Mouse (Mus musculus) neural tube, embryonic 15.5 days (tissue): ENCODE data around the gene Senp1. TPM values are rescaled to one million over a fixed set of nuclear protein-coding genes. Genes with fewer than 3 reads are reported as not detected.

ENCODE experiments used
- ATAC-seq: fragments of 200-750 bp; cut with Nextera tagmentation; 2 replicates; pipeline ENCODE4 v1.8.0; 2017; ENCODE audit warnings: mild to moderate bottlenecking, moderate TSS enrichment, moderate library complexity; ENCODE audit not compliant: low FRiP score
- H3K27ac ChIP-seq: fragments of 300-500 bp; sonication (generic); replicated peaks from 2 replicates; pipeline ENCODE4 v1.5.1; 2015; ENCODE audit warnings: mild to moderate bottlenecking, inconsistent platforms
- H3K27me3 ChIP-seq: fragments of 300-500 bp; sonication (generic); replicated peaks from 2 replicates; pipeline ENCODE4 v1.6.1; 2015; ENCODE audit warnings: inconsistent platforms
- H3K36me3 ChIP-seq: fragments of 300-500 bp; sonication (generic); 2 replicates; pipeline ENCODE4 v1.6.1; 2015; ENCODE audit warnings: inconsistent platforms
- H3K4me1 ChIP-seq: fragments of 300-500 bp; sonication (generic); 2 replicates; pipeline ENCODE4 v1.6.1; 2015; ENCODE audit warnings: inconsistent platforms
- H3K4me2 ChIP-seq: fragments of 300-500 bp; sonication (generic); 2 replicates; pipeline ENCODE4 v1.6.1; 2015; ENCODE audit warnings: inconsistent platforms, mild to moderate bottlenecking, moderate library complexity
- H3K4me3 ChIP-seq: fragments of 300-500 bp; sonication (generic); replicated peaks from 2 replicates; pipeline ENCODE4 v1.5.1; 2015; ENCODE audit warnings: mild to moderate bottlenecking, inconsistent platforms
- H3K9ac ChIP-seq: fragments of 300-500 bp; sonication (generic); replicated peaks from 2 replicates; pipeline ENCODE4 v1.6.1; 2015; ENCODE audit warnings: mild to moderate bottlenecking, inconsistent platforms
- H3K9me3 ChIP-seq: fragments of 300-500 bp; sonication (generic); replicated peaks from 2 replicates; pipeline ENCODE4 v1.6.1; 2016; ENCODE audit warnings: inconsistent platforms
- WGBS: fragments of 180-500 bp; shearing (Covaris S2); methylation state at CpG from one replicate; pipeline ENCODE4 v1.1.7; 2015; ENCODE audit warnings: mixed read lengths; 5-methylcytosine and 5-hydroxymethylcytosine counted together
- polyA plus RNA-seq: library from polyadenylated mRNA; unstranded; fragments of >200 nt; fragmentation: Nextera tagmentation; extraction: Ambion mirVana; gene quantifications from 2 replicates; pipeline ENCODE4 v1.2.1, GENCODE M21; 2015

The Senp1 gene
- polyA plus RNA-seq, 1 experiment from 2014 or later, result 16.8 TPM

DNA sequence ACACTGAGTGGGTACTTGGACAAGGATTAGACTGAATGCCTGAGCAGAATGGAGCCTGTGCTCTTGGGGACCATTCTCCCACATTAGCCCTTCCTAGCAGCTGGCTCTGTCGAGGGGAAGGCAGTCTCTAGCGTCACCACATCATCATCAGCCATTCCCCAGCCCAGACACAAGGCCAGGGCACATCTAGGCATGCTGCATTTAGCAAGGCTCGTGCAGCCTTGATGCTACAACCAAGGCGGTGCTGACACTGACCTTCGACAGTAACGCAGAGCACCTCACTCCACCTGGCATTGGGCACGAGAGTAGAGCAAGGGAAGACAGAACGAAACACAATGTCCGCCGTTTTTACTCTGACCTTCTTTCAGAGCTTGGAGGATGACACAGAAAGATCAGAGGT, 53.9 kb downstream of the Senp1 start:
- H3K4me3 ChIP-seq, result no peak overlapping the region
- H3K27ac ChIP-seq, result no peak overlapping the region
- H3K27me3 ChIP-seq, result no peaks in the 10 kb centered on the region
- peaks cover 64% of the 10 kb centered on the region for H3K36me3 ChIP-seq
- WGBS, result 92% methylated on average over 10 of the region's 10 CpGs
- no peaks in the 10 kb centered on the region for H3K9me3 ChIP-seq
- ATAC-seq, result no peak
- no peak overlapping the region for H3K9ac ChIP-seq
- no peak overlapping the region for H3K4me2 ChIP-seq
- H3K4me1 ChIP-seq, result peaks cover 5% of the 10 kb centered on the region; the same call in 1 of the 2 replicates

DNA sequence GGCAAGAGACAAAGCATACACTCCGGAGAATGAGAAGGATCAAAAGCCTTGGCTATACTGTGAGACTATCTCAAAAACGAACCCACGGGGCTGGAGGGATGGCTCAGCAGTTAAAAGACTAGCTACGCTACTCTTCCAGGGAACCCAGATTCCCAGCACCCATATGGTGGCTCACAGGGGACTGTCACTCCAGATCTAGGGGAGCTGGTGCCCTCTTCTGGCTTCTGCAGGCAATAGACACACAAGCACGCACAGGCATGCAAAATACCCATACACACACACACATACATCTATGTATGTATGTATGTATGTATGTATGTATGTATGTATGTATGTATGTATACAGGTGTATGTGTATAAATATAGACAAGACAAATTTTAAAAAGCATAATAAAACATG, 57.0 kb downstream of the Senp1 start:
- H3K9me3 ChIP-seq, result no peaks in the 10 kb centered on the region
- no peak overlapping the region for H3K27ac ChIP-seq
- no peaks in the 10 kb centered on the region for H3K27me3 ChIP-seq
- no peak overlapping the region for H3K4me3 ChIP-seq
- H3K4me1 ChIP-seq, result peaks cover 5% of the 10 kb centered on the region; the same call in 1 of the 2 replicates
- 98% methylated on average over 5 of the region's 5 CpGs for WGBS
- H3K36me3 ChIP-seq, result peaks cover 38% of the 10 kb centered on the region
- H3K9ac ChIP-seq, result no peak overlapping the region
- no peak overlapping the region for H3K4me2 ChIP-seq
- no peak for ATAC-seq

DNA sequence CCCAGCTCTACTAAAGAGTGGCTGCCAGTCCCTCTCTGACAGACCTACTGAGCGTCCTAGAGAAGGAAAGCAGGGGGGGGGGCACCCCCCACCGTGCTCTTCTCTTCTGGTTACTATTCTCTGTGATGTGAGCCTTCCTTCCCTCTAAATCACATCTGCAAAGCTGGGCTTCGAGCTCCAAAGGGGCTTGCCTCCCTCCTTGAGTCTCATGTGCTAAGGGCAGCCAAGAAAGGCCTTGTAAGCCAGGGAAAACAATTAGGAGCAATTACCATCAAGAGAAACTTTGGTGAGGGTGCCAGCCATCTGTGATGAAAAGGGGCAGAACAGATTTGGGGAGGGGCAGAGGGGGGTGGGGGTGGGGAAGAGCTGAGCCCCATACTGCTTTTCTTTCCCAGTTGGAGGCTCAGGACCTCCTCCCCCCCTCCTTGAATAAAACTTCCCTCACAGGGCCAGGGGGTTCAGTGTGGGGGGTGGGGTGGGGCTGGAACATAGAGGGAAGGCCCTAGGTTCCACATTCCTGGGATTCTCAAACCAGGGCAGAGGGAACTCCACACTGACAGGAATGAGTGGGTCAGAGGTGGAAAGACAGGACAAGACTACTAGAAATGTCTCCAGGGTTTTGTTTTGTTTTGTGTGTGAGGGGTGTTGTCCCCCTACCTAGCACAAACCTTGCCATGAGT, 58.3 kb downstream of the Senp1 start:
- ATAC-seq, result no peak
- no peak overlapping the region for H3K4me2 ChIP-seq
- peaks cover 24% of the 10 kb centered on the region for H3K36me3 ChIP-seq
- no peak overlapping the region for H3K4me3 ChIP-seq
- no peak overlapping the region for H3K9ac ChIP-seq
- H3K4me1 ChIP-seq, result peaks cover 5% of the 10 kb centered on the region; the same call in 1 of the 2 replicates
- H3K27me3 ChIP-seq, result no peaks in the 10 kb centered on the region
- 3% methylated on average over 3 of the region's 3 CpGs for WGBS
- no peak overlapping the region for H3K27ac ChIP-seq
- H3K9me3 ChIP-seq, result no peaks in the 10 kb centered on the region

DNA sequence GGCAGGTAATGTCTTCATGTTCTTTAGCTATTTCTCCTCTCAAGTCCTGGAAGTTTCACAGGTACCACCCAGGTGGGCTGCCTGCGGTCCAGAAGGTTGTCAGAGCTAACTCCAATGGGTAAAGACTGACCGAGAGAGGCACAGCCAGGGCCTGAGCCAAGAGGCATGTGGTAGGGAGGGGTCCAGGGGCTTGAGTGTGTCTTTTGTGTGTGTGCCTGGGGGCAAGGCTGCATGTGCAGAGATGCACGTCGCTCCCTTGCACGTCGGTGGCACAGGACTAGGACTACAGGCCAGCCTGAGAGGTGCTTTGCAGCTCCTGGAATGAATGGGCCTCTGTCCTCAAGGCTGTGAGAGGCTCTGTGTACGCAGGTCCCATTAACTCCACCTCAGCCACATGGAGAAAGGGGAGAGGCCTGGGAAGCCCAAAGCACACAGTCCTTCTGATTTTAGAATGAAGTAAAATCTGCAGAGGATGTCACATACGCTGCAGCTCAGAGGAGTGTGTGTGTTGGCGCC, 60.3 kb downstream of the Senp1 start:
- Histone ChIP-seq H3K4me1 (peaks cover 7% of the 10 kb centered on the region), H3K4me3 (no peak overlapping the region), H3K27me3 (no peaks in the 10 kb centered on the region), H3K9ac (no peak overlapping the region), H3K4me2 (no peak overlapping the region), H3K36me3 (peaks cover 15% of the 10 kb centered on the region), H3K27ac (no peak overlapping the region), H3K9me3 (no peaks in the 10 kb centered on the region)
- no peak for ATAC-seq
- WGBS, result 84% methylated on average over 9 of the region's 9 CpGs

DNA sequence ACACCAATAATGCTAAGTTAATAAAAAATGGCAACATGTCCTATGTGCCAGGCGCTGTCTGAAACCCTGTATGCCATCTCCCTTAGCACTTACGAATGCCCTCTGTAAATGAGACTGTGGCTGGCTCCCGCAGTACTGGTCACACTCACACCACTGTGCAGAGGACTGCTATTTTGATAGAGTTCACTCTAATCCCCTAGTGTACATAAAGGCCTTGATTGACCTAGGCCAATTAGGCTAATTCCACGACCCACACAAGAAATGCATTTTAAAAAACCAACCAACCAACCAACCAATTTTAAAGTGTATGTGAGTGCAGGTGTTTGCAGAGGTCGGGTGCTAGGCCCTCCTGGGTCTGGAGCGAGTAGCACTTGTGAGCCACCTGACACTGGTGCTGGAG, 63.7 kb downstream of the Senp1 start:
- Histone ChIP-seq H3K4me2 (no peak overlapping the region), H3K4me3 (no peak overlapping the region), H3K9me3 (no peaks in the 10 kb centered on the region), H3K27me3 (no peaks in the 10 kb centered on the region), H3K4me1 (peaks cover 32% of the 10 kb centered on the region), H3K36me3 (no peaks in the 10 kb centered on the region), H3K27ac (no peak overlapping the region), H3K9ac (no peak overlapping the region)
- no peak for ATAC-seq
- WGBS, result 81% methylated on average over 6 of the region's 6 CpGs

DNA sequence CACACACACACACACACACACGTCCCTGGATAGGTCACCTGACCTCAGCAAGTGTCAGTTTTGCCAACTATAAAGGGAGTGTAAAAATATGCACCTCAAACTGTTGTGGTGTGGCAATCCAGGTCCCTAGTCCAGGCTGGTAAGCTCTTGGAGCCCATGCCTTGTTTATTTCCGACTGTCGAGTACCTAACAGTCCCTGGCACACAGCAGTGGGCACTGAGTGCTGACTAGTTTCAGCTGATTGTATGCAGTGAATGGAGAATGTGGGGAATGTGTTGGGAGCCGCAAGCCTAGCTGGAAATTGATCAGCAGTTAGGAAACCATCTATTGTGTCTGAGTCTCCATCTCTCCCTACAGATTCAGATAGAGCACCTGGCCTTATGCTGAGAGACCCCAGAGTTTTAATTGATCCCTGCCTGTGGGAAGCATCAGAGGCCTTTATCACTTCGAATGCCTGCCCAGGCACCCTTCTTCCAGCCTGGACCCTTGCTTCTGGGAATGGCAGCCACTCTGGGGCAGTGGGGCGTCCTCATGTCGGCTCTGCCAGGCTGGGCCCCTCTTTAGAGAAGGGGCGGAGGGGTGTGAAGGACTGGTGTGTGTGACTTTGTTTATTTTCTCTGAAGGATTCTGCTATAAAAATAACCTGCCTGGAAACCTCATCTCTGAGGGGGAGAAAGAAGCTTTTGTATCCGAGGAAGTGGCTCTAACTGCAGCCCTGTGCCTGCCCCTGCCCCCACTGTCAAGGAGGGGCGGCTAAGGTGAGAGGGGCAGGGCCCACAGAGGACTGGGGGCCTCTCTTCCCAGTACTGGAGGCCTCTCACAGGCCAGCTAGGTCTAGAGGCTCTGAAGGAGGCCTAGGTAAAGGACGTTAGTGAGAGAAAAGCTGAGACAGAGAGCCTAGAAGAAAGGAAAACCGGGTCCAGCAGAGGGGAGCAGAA, 66.3 kb downstream of the Senp1 start:
- peaks cover 31% of the 10 kb centered on the region for H3K4me1 ChIP-seq
- ATAC-seq, result no peak
- 0 out of 2 replicates have a peak overlapping the region, but pooled peaks have one; percentile 23 for H3K27ac ChIP-seq
- H3K27me3 ChIP-seq, result no peaks in the 10 kb centered on the region
- H3K4me2 ChIP-seq, result no peak overlapping the region
- H3K9me3 ChIP-seq, result no peaks in the 10 kb centered on the region
- no peak overlapping the region; the same call in 1 of the 2 replicates for H3K9ac ChIP-seq
- no peaks in the 10 kb centered on the region for H3K36me3 ChIP-seq
- no peak overlapping the region for H3K4me3 ChIP-seq
- WGBS, result 32% methylated on average over 12 of the region's 12 CpGs

DNA sequence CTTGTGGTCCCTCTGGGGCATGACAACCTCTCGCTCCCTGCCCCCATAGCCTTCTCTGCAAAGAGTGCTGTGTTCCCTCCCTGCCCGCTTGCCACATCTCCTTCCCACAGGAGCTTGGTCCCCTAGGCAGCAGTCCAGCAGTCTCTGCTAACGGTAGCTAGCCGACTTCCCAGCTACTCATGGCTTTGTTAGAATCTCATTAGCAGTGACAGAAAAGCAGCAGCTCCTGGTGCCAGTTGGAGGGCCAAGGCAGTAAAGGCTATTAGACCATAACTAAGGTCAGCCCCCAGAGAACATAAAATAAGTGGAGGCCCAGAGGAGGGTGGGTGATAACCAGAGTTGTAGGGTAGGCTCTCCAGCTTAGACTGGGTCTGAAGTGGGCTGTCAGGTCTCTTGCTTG, 67.9 kb downstream of the Senp1 start:
- Histone ChIP-seq H3K27me3 (no peaks in the 10 kb centered on the region), H3K27ac (no peak overlapping the region), H3K36me3 (no peaks in the 10 kb centered on the region), H3K4me1 (peaks cover 31% of the 10 kb centered on the region), H3K9me3 (no peaks in the 10 kb centered on the region), H3K4me3 (no peak overlapping the region), H3K9ac (no peak overlapping the region), H3K4me2 (no peak overlapping the region)
- WGBS, result 29% methylated on average over 4 of the region's 4 CpGs
- ATAC-seq, result no peak

DNA sequence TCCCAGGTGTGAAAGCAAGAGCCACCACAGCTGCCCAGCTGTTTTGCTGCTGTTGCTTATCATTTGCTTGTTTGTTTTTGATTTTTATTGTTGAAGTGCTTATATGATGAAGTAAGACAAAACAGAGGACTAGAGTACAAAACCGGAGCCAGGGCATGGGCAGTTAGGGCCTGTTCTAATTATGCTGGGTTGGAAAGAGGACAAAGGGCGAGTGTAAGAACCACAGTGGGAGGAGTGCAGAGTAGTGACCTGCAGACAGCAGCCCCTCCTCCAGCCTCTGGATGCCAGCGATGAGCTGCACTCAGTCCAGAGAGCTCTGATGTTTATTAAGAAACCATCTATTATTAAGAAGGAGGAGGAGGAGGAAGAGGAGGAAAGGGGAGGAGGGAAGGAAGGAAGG, 70.4 kb downstream of the Senp1 start:
- Histone ChIP-seq H3K27ac (no peak overlapping the region), H3K4me2 (no peak overlapping the region), H3K4me3 (no peak overlapping the region), H3K4me1 (peaks cover 28% of the 10 kb centered on the region), H3K9ac (no peak overlapping the region), H3K27me3 (no peaks in the 10 kb centered on the region), H3K9me3 (no peaks in the 10 kb centered on the region), H3K36me3 (no peaks in the 10 kb centered on the region)
- WGBS, result 23% methylated on average over 3 of the region's 3 CpGs
- ATAC-seq, result no peak

DNA sequence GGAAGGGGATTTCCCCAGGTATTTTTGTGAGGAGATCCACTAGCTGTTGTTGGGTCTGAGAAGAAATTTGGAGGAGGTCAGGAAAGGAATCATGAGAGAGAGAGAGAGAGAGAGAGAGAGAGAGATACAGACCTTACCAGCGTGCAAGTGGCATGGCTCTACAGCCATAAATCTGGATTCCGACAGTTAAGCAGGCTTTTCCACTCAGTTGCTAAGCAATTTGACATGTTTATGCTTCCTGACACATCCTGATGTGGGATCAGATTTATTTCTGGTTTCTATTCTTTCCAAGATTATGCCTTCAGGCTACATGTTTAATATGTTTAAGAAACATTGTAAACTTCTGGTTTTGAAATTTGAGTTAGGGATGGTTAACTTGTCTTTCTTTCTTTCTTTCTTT, 71.7 kb downstream of the Senp1 start:
- Histone ChIP-seq H3K27me3 (no peaks in the 10 kb centered on the region), H3K27ac (no peak overlapping the region), H3K4me1 (peaks cover 17% of the 10 kb centered on the region), H3K4me2 (no peak overlapping the region), H3K4me3 (no peak overlapping the region), H3K9me3 (no peaks in the 10 kb centered on the region), H3K36me3 (no peaks in the 10 kb centered on the region), H3K9ac (no peak overlapping the region)
- no peak for ATAC-seq
- WGBS, result 17% methylated on average over 2 of the region's 2 CpGs

DNA sequence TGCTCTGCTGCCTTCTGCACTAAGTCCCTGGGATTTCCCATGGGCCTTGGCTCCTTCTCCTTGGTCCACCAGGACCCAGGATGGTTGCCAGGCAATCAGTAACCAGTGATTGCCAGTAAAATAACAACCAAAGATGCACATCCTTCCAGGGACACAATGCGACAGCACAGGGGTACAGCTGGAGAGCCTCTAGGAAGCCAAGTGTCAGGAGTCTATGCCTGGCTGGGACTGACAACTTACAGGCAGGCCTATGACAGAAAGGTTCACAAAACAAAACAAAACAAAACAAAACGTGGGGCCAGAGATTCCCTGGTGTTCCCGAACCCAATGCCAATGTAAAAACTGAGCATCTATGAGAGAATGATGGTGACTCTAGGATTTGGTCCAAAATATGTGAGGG, 74.5 kb downstream of the Senp1 start:
- no peak for ATAC-seq
- H3K9me3 ChIP-seq, result no peaks in the 10 kb centered on the region
- H3K4me2 ChIP-seq, result no peak overlapping the region
- H3K27ac ChIP-seq, result no peak overlapping the region
- no peaks in the 10 kb centered on the region for H3K27me3 ChIP-seq
- H3K9ac ChIP-seq, result no peak overlapping the region
- H3K36me3 ChIP-seq, result no peaks in the 10 kb centered on the region
- no peak overlapping the region for H3K4me3 ChIP-seq
- 73% methylated on average over 3 of the region's 3 CpGs for WGBS
- H3K4me1 ChIP-seq, result no peaks in the 10 kb centered on the region

DNA sequence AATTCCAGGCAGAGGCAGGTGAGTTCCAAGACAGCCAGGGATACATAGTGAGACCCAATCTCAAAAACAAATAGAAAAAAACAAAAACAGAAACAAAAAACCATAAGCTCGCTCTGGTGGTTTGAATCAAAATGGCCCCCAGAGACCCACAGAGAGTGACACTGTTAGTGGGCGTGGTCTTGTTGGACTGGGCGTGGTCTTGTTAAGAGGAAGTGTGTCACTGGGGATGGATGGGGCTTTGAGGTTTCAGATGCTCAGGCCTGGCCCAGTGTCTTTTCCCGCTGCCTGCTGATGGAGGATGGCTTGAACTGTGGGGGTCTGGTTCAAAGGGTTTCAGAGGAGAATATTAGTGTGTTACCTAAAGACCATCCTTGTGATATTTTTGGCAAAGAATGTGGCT, 75.6 kb downstream of the Senp1 start:
- Histone ChIP-seq H3K4me1 (no peaks in the 10 kb centered on the region), H3K27ac (no peak overlapping the region), H3K9me3 (no peaks in the 10 kb centered on the region), H3K4me2 (no peak overlapping the region), H3K36me3 (no peaks in the 10 kb centered on the region), H3K9ac (no peak overlapping the region), H3K27me3 (no peaks in the 10 kb centered on the region), H3K4me3 (no peak overlapping the region)
- WGBS, result 82% methylated on average over 4 of the region's 4 CpGs
- ATAC-seq, result no peak

DNA sequence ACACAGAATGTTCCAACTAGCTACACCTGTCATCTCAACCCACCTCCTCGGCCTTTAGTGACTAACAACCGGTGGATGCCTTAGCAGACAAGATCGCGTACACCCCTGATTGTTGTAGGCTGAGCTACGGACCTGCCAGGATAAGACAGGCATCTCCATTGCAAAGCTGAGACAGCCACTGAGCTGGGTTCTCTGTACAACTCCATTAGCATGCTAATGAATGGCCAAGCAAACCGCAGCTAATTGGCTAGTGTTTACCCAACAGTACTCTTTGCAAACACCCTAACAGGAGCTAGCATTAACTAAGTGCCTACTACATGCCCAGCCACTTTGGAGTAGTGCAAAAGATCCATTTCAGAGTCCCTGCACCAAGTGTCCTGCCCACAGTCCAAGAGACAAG, 80.7 kb downstream of the Senp1 start:
- 51% methylated on average over 6 of the region's 6 CpGs for WGBS
- Histone ChIP-seq H3K9ac (no peak overlapping the region), H3K4me2 (no peak overlapping the region), H3K4me3 (no peak overlapping the region), H3K27ac (no peak overlapping the region), H3K27me3 (no peaks in the 10 kb centered on the region), H3K36me3 (no peaks in the 10 kb centered on the region), H3K9me3 (no peaks in the 10 kb centered on the region), H3K4me1 (no peaks in the 10 kb centered on the region)
- ATAC-seq, result no peak
